Mouse (Mus musculus) midbrain, embryonic 14.5 days (tissue): Measurements from ENCODE around the gene Dlst. TPM values are rescaled to one million over a fixed set of nuclear protein-coding genes. Genes with fewer than 3 reads are reported as not detected.

Experiments used
- ATAC-seq: fragments of 200-750 bp; cut with Nextera tagmentation; 2 replicates; pipeline ENCODE4 v1.8.0; 2017; ENCODE audit warnings: moderate number of reproducible peaks, moderate library complexity; ENCODE audit not compliant: low FRiP score, low TSS enrichment
- DNase-seq: peaks from one replicate; pipeline ENCODE4 v3.0.0-alpha.2; 2015
- H3K27ac ChIP-seq: fragments of 300-500 bp; sonication (generic); replicated peaks from 2 replicates; pipeline ENCODE4 v1.5.1; 2014; ENCODE audit warnings: mild to moderate bottlenecking, low read depth, low read length, moderate library complexity
- H3K27me3 ChIP-seq: fragments of 300-500 bp; sonication (generic); 2 replicates; pipeline ENCODE4 v1.6.1; 2014; ENCODE audit warnings: low read length, control low read depth, mixed read lengths; ENCODE audit not compliant: control insufficient read depth, insufficient read depth
- H3K36me3 ChIP-seq: fragments of 300-500 bp; sonication (generic); 2 replicates; pipeline ENCODE4 v1.6.1; 2014; ENCODE audit warnings: low read length, control low read depth; ENCODE audit not compliant: control insufficient read depth, insufficient read depth
- H3K4me1 ChIP-seq: fragments of 300-500 bp; sonication (generic); 2 replicates; pipeline ENCODE4 v1.6.1; 2014; ENCODE audit warnings: mild to moderate bottlenecking, antibody characterized with exemption, low read length, control low read depth; ENCODE audit not compliant: control insufficient read depth, insufficient read depth
- H3K4me2 ChIP-seq: fragments of 300-500 bp; sonication (generic); 2 replicates; pipeline ENCODE4 v1.6.1; 2014; ENCODE audit warnings: mild to moderate bottlenecking, low read length, moderate library complexity
- H3K4me3 ChIP-seq: fragments of 300-500 bp; sonication (generic); replicated peaks from 2 replicates; pipeline ENCODE4 v1.5.1; 2014; ENCODE audit warnings: low read depth, low read length
- H3K9ac ChIP-seq: fragments of 300-500 bp; sonication (generic); replicated peaks from 2 replicates; pipeline ENCODE4 v1.6.1; 2014; ENCODE audit warnings: mild to moderate bottlenecking, low read length, moderate library complexity
- H3K9me3 ChIP-seq: fragments of 300-500 bp; sonication (generic); 2 replicates; pipeline ENCODE4 v1.6.1; 2016; ENCODE audit warnings: low read length, control low read depth, mixed read lengths; ENCODE audit not compliant: control insufficient read depth
- WGBS: fragments of 180-500 bp; shearing (Covaris S2); extraction: QIAGEN DNeasy Blood & Tissue Kit; methylation state at CpG from one replicate; pipeline ENCODE4 v1.1.7; 2014; 5-methylcytosine and 5-hydroxymethylcytosine counted together
- polyA plus RNA-seq: library from polyadenylated mRNA; unstranded; fragments of >200 nt; fragmentation: Nextera tagmentation; extraction: Ambion mirVana; gene quantifications from 2 replicates; pipeline ENCODE4 v1.2.1, GENCODE M21; 2014

The Dlst gene
- polyA plus RNA-seq, 1 experiment from 2014 or later: 98.0 TPM

- no peak overlapping the region for H3K9ac ChIP-seq
- no peaks in the 10 kb centered on the region for H3K27me3 ChIP-seq
- H3K4me1 ChIP-seq: no peaks in the 10 kb centered on the region
- H3K4me2 ChIP-seq: no peak overlapping the region
- 74% methylated on average over 10 of the region's 10 CpGs for WGBS
- H3K9me3 ChIP-seq: no peaks in the 10 kb centered on the region
- DNase-seq: no peak
- peaks cover under 1% of the 10 kb centered on the region; the same call in 1 of the 2 replicates for H3K36me3 ChIP-seq
- no peak for ATAC-seq
- H3K27ac ChIP-seq: no peak overlapping the region
- no peak overlapping the region for H3K4me3 ChIP-seq
Observed at GRCm38 (mm10) chr12:85094706-85095105, 15.9 kb upstream of the Dlst start.

GRCm38 (mm10) chr12:85095146-85095545, 15.5 kb upstream of the Dlst start:
- Histone ChIP-seq H3K4me1 (no peaks in the 10 kb centered on the region), H3K9ac (no peak overlapping the region), H3K27me3 (no peaks in the 10 kb centered on the region), H3K27ac (no peak overlapping the region), H3K9me3 (no peaks in the 10 kb centered on the region), H3K36me3 (no peaks in the 10 kb centered on the region), H3K4me2 (no peak overlapping the region), H3K4me3 (no peak overlapping the region)
- ATAC-seq (no peak), DNase-seq (no peak)
- 85% methylated on average over 11 of the region's 11 CpGs for WGBS

GRCm38 (mm10) chr12:85095859-85096258, 14.8 kb upstream of the Dlst start:
- Histone ChIP-seq H3K9ac (no peak overlapping the region), H3K27me3 (no peaks in the 10 kb centered on the region), H3K4me2 (no peak overlapping the region), H3K36me3 (no peaks in the 10 kb centered on the region), H3K4me1 (no peaks in the 10 kb centered on the region), H3K4me3 (no peak overlapping the region), H3K27ac (no peak overlapping the region), H3K9me3 (no peaks in the 10 kb centered on the region)
- DNase-seq (no peak), ATAC-seq (no peak)
- WGBS: 93% methylated on average over 7 of the region's 7 CpGs

GRCm38 (mm10) chr12:85101001-85101400, 9.6 kb upstream of the Dlst start:
- H3K27ac ChIP-seq: no peak overlapping the region
- H3K36me3 ChIP-seq: no peaks in the 10 kb centered on the region
- H3K9ac ChIP-seq: 0 out of 2 replicates have a peak overlapping the region, but pooled peaks have one; percentile 27
- H3K27me3 ChIP-seq: no peaks in the 10 kb centered on the region
- no peak overlapping the region for H3K4me3 ChIP-seq
- no peaks in the 10 kb centered on the region for H3K4me1 ChIP-seq
- no peaks in the 10 kb centered on the region for H3K9me3 ChIP-seq
- DNase-seq (peak; percentile 60), ATAC-seq (no peak)
- WGBS: 15% methylated on average over 14 of the region's 14 CpGs
- H3K4me2 ChIP-seq: no peak overlapping the region

- Histone ChIP-seq H3K9me3 (no peaks in the 10 kb centered on the region), H3K4me2 (no peak overlapping the region), H3K27ac (no peak overlapping the region), H3K36me3 (no peaks in the 10 kb centered on the region), H3K27me3 (no peaks in the 10 kb centered on the region), H3K4me1 (no peaks in the 10 kb centered on the region), H3K4me3 (no peak overlapping the region), H3K9ac (no peak overlapping the region)
- DNase-seq: no peak
- ATAC-seq: no peak
- WGBS: 79% methylated on average over 5 of the region's 5 CpGs
Observed at GRCm38 (mm10) chr12:85101521-85102106, 9.0 kb upstream of the Dlst start.

GRCm38 (mm10) chr12:85103096-85103495, 7.5 kb upstream of the Dlst start:
- WGBS: 80% methylated on average over 8 of the region's 8 CpGs
- Histone ChIP-seq H3K4me1 (no peaks in the 10 kb centered on the region), H3K36me3 (no peaks in the 10 kb centered on the region), H3K4me2 (no peak overlapping the region), H3K9me3 (no peaks in the 10 kb centered on the region), H3K27ac (no peak overlapping the region), H3K27me3 (no peaks in the 10 kb centered on the region), H3K9ac (no peak overlapping the region), H3K4me3 (no peak overlapping the region)
- no peak for DNase-seq
- no peak for ATAC-seq

- no peaks in the 10 kb centered on the region for H3K36me3 ChIP-seq
- H3K4me3 ChIP-seq: no peak overlapping the region
- no peaks in the 10 kb centered on the region for H3K27me3 ChIP-seq
- no peak for ATAC-seq
- H3K9ac ChIP-seq: no peak overlapping the region
- H3K27ac ChIP-seq: no peak overlapping the region
- no peak for DNase-seq
- WGBS: 92% methylated on average over 8 of the region's 8 CpGs
- peaks cover 5% of the 10 kb centered on the region; the same call in 1 of the 2 replicates for H3K4me1 ChIP-seq
- no peak overlapping the region for H3K4me2 ChIP-seq
- no peaks in the 10 kb centered on the region for H3K9me3 ChIP-seq
Observed at GRCm38 (mm10) chr12:85104789-85105188, 5.8 kb upstream of the Dlst start.

GRCm38 (mm10) chr12:85106292-85106691, 4.3 kb upstream of the Dlst start:
- H3K36me3 ChIP-seq: no peaks in the 10 kb centered on the region
- H3K4me3 ChIP-seq: no peak overlapping the region
- peak overlapping the region; percentile 25; the same call in 1 of the 2 replicates for H3K4me2 ChIP-seq
- no peak for ATAC-seq
- H3K9me3 ChIP-seq: no peaks in the 10 kb centered on the region
- H3K27me3 ChIP-seq: no peaks in the 10 kb centered on the region
- peaks cover 9% of the 10 kb centered on the region; the same call in 1 of the 2 replicates for H3K4me1 ChIP-seq
- H3K9ac ChIP-seq: no peak overlapping the region
- DNase-seq: no peak
- H3K27ac ChIP-seq: no peak overlapping the region
- 3% methylated on average over 8 of the region's 8 CpGs for WGBS

GRCm38 (mm10) chr12:85108643-85109042, 2.0 kb upstream of the Dlst start:
- Histone ChIP-seq H3K9ac (no peak overlapping the region), H3K27me3 (no peaks in the 10 kb centered on the region), H3K4me3 (no peak overlapping the region), H3K36me3 (no peaks in the 10 kb centered on the region), H3K9me3 (no peaks in the 10 kb centered on the region), H3K27ac (no peak overlapping the region), H3K4me1 (peaks cover 22% of the 10 kb centered on the region), H3K4me2 (no peak overlapping the region)
- no peak for ATAC-seq
- 61% methylated on average over 3 of the region's 3 CpGs for WGBS
- no peak for DNase-seq
